Comparison of ENCODE assay signal across 32 mouse cellular contexts in genomic region chr14:104849274-104849673, GRCm38 (mm10).
DNase-seq lines count a peak whose midpoint lies in the region; ATAC-seq and TF ChIP-seq lines count a peak whose summit lies in the region.
"Had no signal": no experiment of that assay in that cellular context is flagged by ENCODE, and none has a peak within 500 bp of the region (broad histone marks: within the 10 kb centered on the region; RNA-seq: fewer than 3 reads in every experiment).

No protein-coding gene starts in this region.

- H3K27ac ChIP-seq in MEL (ENCODE audit: control insufficient read depth, low read depth, low read length): no peak overlapping the region
- H3K27ac ChIP-seq: embryonic facial prominence, embryonic 10.5 days; embryonic facial prominence, embryonic 13.5 days; forebrain, embryonic 12.5 days; forebrain, embryonic 15.5 days; heart, embryonic 15.5 days; hindbrain, embryonic 14.5 days; hindbrain, postnatal 0 days had no signal

- no peak for TF ChIP-seq EP300 in MEL (IDR thresholded peaks at IDR 0.05; ENCODE audit: low read depth in 1 of 2, low read length in 2 of 2)

- DNase-seq in 3134 (ENCODE audit: extremely low read depth, insufficient read length, low spot score) (peak; percentile 2), MEL (ENCODE audit: low read depth, low spot score) (no peak)
- DNase-seq in kidney, postnatal 14 days: no peak
- DNase-seq in adrenal gland, postnatal 25 days: no peak
- no peak for DNase-seq in cerebellum, postnatal 25 days
- DNase-seq in heart, adult 18-20 months: no peak
- DNase-seq: adrenal gland, adult 8-10 months; adrenal gland, postnatal 36 days; cerebellum, adult 18-20 months; cerebellum, adult 9-10 months; cerebellum, postnatal 14 days; embryo, embryonic 11 days; gastrocnemius, postnatal 10 days; gastrocnemius, postnatal 36 days; heart, adult 11 months; heart, postnatal 10 days; heart, postnatal 4 days had no signal

- no peaks in the 10 kb centered on the region for H3K4me1 ChIP-seq in MEL (ENCODE audit: control insufficient read depth in 1 of 2, insufficient read depth in 2 of 2, low read length in 2 of 2)
- H3K4me1 ChIP-seq: embryonic facial prominence, embryonic 10.5 days; embryonic facial prominence, embryonic 13.5 days; forebrain, embryonic 12.5 days; forebrain, embryonic 15.5 days; heart, embryonic 12.5 days; heart, embryonic 15.5 days had no signal

- TF ChIP-seq POLR2A in MEL (IDR thresholded peaks at IDR 0.05; ENCODE audit: control insufficient read depth in 1 of 2, insufficient read depth in 1 of 2, low read depth in 1 of 2, low read length in 2 of 2, poor library complexity in 1 of 2): no peak

- ATAC-seq in common myeloid progenitor, adult 5-6 weeks (replicated peaks; ENCODE audit: low read depth, poor library complexity, severe bottlenecking): peak; percentile 67
- peak; percentile 76 for ATAC-seq in megakaryocyte, adult 5-6 weeks (ENCODE audit: poor library complexity, severe bottlenecking)
- ATAC-seq: activated CD4-positive, CD25-positive, alpha-beta regulatory T cell, adult 4 months; CD4-positive, CD25-positive, alpha-beta regulatory T cell, adult 4 months; forebrain, embryonic 15.5 days; hindbrain, postnatal 0 days; inflammation-experienced regulatory T-cells, adult 6 months; intestine, embryonic 16.5 days had no signal

- no peak overlapping the region for H3K9ac ChIP-seq in MEL (ENCODE audit: control insufficient read depth, low read depth, low read length, poor library complexity, severe bottlenecking)
- H3K9ac ChIP-seq: embryonic facial prominence, embryonic 13.5 days; forebrain, embryonic 12.5 days; forebrain, embryonic 15.5 days; heart, embryonic 12.5 days; heart, embryonic 15.5 days; hindbrain, embryonic 14.5 days had no signal

- no peaks in the 10 kb centered on the region for H3K27me3 ChIP-seq in MEL (ENCODE audit: control insufficient read depth in 1 of 2, insufficient read depth in 2 of 2, low read length in 2 of 2)
- H3K27me3 ChIP-seq: embryonic facial prominence, embryonic 13.5 days; forebrain, embryonic 12.5 days; forebrain, embryonic 15.5 days; heart, embryonic 12.5 days; heart, embryonic 15.5 days had no signal

- no peak for TF ChIP-seq RAD21 in MEL (IDR thresholded peaks at IDR 0.05; ENCODE audit: low read depth, low read length)

- no peak for TF ChIP-seq CTCF in MEL (IDR thresholded peaks at IDR 0.05 in 2 of 3, conservative IDR thresholded peaks at IDR 0.05 in 1 of 3; ENCODE audit: control insufficient read depth in 1 of 3, insufficient read depth in 1 of 3, low read depth in 2 of 3, low read length in 3 of 3, poor library complexity in 1 of 3, severe bottlenecking in 1 of 3)

- no peaks in the 10 kb centered on the region for H3K79me2 ChIP-seq in MEL (ENCODE audit: control insufficient read depth, insufficient read depth, low read length, poor library complexity)

- no peaks in the 10 kb centered on the region for H3K36me3 ChIP-seq in MEL (ENCODE audit: control insufficient read depth in 1 of 2, insufficient read depth in 2 of 2, low read length in 2 of 2)
- H3K36me3 ChIP-seq: embryonic facial prominence, embryonic 10.5 days; embryonic facial prominence, embryonic 13.5 days; forebrain, embryonic 12.5 days; forebrain, embryonic 15.5 days; heart, embryonic 12.5 days; heart, embryonic 15.5 days had no signal

- H3K9me3 ChIP-seq in MEL (replicated peaks; ENCODE audit: insufficient read depth, low read length): no peaks in the 10 kb centered on the region
- H3K9me3 ChIP-seq: embryonic facial prominence, embryonic 10.5 days; embryonic facial prominence, embryonic 13.5 days; forebrain, embryonic 12.5 days; forebrain, embryonic 15.5 days; heart, embryonic 12.5 days; heart, embryonic 15.5 days had no signal

- no peak overlapping the region for H3K4me3 ChIP-seq in MEL (ENCODE audit: control insufficient read depth in 1 of 2, insufficient read depth in 1 of 2, low read depth in 2 of 2, low read length in 2 of 2)
- H3K4me3 ChIP-seq: embryonic facial prominence, embryonic 10.5 days; embryonic facial prominence, embryonic 13.5 days; erythroblast, embryonic 14.5 days; forebrain, embryonic 12.5 days; forebrain, embryonic 15.5 days; heart, embryonic 12.5 days; heart, embryonic 15.5 days had no signal

TF ChIP-seq in MEL, 35 proteins besides CTCF, POLR2A, EP300 and RAD21:
- no peak for TF ChIP-seq CHD2 (IDR thresholded peaks at IDR 0.05; ENCODE audit: low read length)
- TF ChIP-seq CHD1 (IDR thresholded peaks at IDR 0.05; ENCODE audit: low read depth, low read length): no peak
- no peak for TF ChIP-seq TCF12 (IDR thresholded peaks at IDR 0.05; ENCODE audit: low read depth, low read length)
- TF ChIP-seq MAFK (IDR thresholded peaks at IDR 0.05; ENCODE audit: borderline replicate concordance, low read depth, low read length): peak; percentile 18; the same call in 1 of the 2 replicates
